Mouse (Mus musculus): ENCODE measurements at regions not wholly inside any gene's neighbourhood (a gene's known extent, or its start where the extent isn't known, plus 50 kb on each side); places are given as distances from the start of the nearest gene placed in this dataset.
A peak's percentile ranks its signal among the peaks of the same experiment; 100 is the strongest.

- TF ChIP-seq EP300 (IDR thresholded peaks at IDR 0.05; ENCODE audit: insufficient read depth, low read depth, low read length) (no peak), POLR2A (IDR thresholded peaks at IDR 0.05; ENCODE audit: insufficient read depth, low read depth, low read length) (no peak), CTCF (IDR thresholded peaks at IDR 0.05) (no peak)
- Histone ChIP-seq H3K27me3 (ENCODE audit: control insufficient read depth, insufficient read depth, low read length) (no peaks in the 10 kb centered on the region), H3K36me3 (ENCODE audit: control insufficient read depth, insufficient read depth, low read length) (peaks cover 2% of the 10 kb centered on the region; the same call in 1 of the 2 replicates), H3K9ac (ENCODE audit: low read depth, low read length) (no peak overlapping the region), H3K4me1 (ENCODE audit: control insufficient read depth, insufficient read depth, low read length) (peaks cover 3% of the 10 kb centered on the region; the same call in 1 of the 2 replicates), H3K4me3 (no peak overlapping the region), H3K79me2 (replicated peaks; ENCODE audit: control insufficient read depth, insufficient read depth, low read length) (no peaks in the 10 kb centered on the region), H3K27ac (no peak overlapping the region)
- WGBS = 73% methylated on average over 4 of the region's 4 CpGs
- intact Hi-C loops (cut with DNase I) = no loop called here
- no peak for DNase-seq
Observed at GRCm38 (mm10) chr3:84378987-84379556, 72.4 kb upstream of the Trim2 start.

GRCm38 (mm10) chr3:84376510-84376909 is 69.8 kb upstream of the Trim2 start:
- WGBS = 57% methylated on average over 2 of the region's 2 CpGs
- H3K4me3 ChIP-seq = no peak overlapping the region

GRCm38 (mm10) chr3:84375832-84376231 is 69.2 kb upstream of the Trim2 start:
- H3K9ac ChIP-seq (ENCODE audit: low read depth, low read length) = no peak overlapping the region
- intact Hi-C loops (cut with DNase I) = no loop called here
- peaks cover 3% of the 10 kb centered on the region; the same call in 1 of the 2 replicates for H3K4me1 ChIP-seq (ENCODE audit: control insufficient read depth, insufficient read depth, low read length)
- peak in 1 of 2 experiments; percentile 21 for DNase-seq
- no peak overlapping the region for H3K27ac ChIP-seq
- no peaks in the 10 kb centered on the region for H3K27me3 ChIP-seq (ENCODE audit: control insufficient read depth, insufficient read depth, low read length)
- H3K4me3 ChIP-seq = no peak overlapping the region
- H3K79me2 ChIP-seq (replicated peaks; ENCODE audit: control insufficient read depth, insufficient read depth, low read length) = no peaks in the 10 kb centered on the region
- WGBS = 50% methylated on average over 4 of the region's 4 CpGs
- H3K36me3 ChIP-seq (ENCODE audit: control insufficient read depth, insufficient read depth, low read length) = peaks cover 2% of the 10 kb centered on the region; the same call in 1 of the 2 replicates
- no peak for TF ChIP-seq POLR2A (IDR thresholded peaks at IDR 0.05; ENCODE audit: insufficient read depth, low read depth, low read length)

More at GRCm38 (mm10) chr3:84376510-84376909, 69.8 kb upstream of the Trim2 start:
- TF ChIP-seq CTCF (IDR thresholded peaks at IDR 0.05) (no peak), POLR2A (IDR thresholded peaks at IDR 0.05; ENCODE audit: insufficient read depth, low read depth, low read length) (no peak), EP300 (IDR thresholded peaks at IDR 0.05; ENCODE audit: insufficient read depth, low read depth, low read length) (no peak)
- Histone ChIP-seq H3K79me2 (replicated peaks; ENCODE audit: control insufficient read depth, insufficient read depth, low read length) (no peaks in the 10 kb centered on the region), H3K36me3 (ENCODE audit: control insufficient read depth, insufficient read depth, low read length) (peaks cover 2% of the 10 kb centered on the region; the same call in 1 of the 2 replicates), H3K27ac (no peak overlapping the region), H3K27me3 (ENCODE audit: control insufficient read depth, insufficient read depth, low read length) (no peaks in the 10 kb centered on the region), H3K4me1 (ENCODE audit: control insufficient read depth, insufficient read depth, low read length) (peaks cover 3% of the 10 kb centered on the region; the same call in 1 of the 2 replicates), H3K9ac (ENCODE audit: low read depth, low read length) (no peak overlapping the region)
- intact Hi-C loops (cut with DNase I) = no loop called here
- no peak for DNase-seq

- H3K27ac ChIP-seq = no peak overlapping the region
- no peaks in the 10 kb centered on the region for H3K79me2 ChIP-seq (replicated peaks; ENCODE audit: control insufficient read depth, insufficient read depth, low read length)
- H3K27me3 ChIP-seq (ENCODE audit: control insufficient read depth, insufficient read depth, low read length) = no peaks in the 10 kb centered on the region
- intact Hi-C loops (cut with DNase I) = no loop called here
- peaks cover 3% of the 10 kb centered on the region; the same call in 1 of the 2 replicates for H3K4me1 ChIP-seq (ENCODE audit: control insufficient read depth, insufficient read depth, low read length)
- TF ChIP-seq EP300 (IDR thresholded peaks at IDR 0.05; ENCODE audit: insufficient read depth, low read depth, low read length) (no peak), CTCF (IDR thresholded peaks at IDR 0.05) (no peak), POLR2A (IDR thresholded peaks at IDR 0.05; ENCODE audit: insufficient read depth, low read depth, low read length) (no peak)
- H3K9ac ChIP-seq (ENCODE audit: low read depth, low read length) = no peak overlapping the region
- H3K4me3 ChIP-seq = no peak overlapping the region
- H3K36me3 ChIP-seq (ENCODE audit: control insufficient read depth, insufficient read depth, low read length) = peaks cover 2% of the 10 kb centered on the region; the same call in 1 of the 2 replicates
- WGBS = 77% methylated on average over 4 of the region's 4 CpGs
- no peak for DNase-seq
Observed at GRCm38 (mm10) chr3:84371842-84372241, 65.2 kb upstream of the Trim2 start.

GRCm38 (mm10) chr3:84367145-84367740 is 60.6 kb upstream of the Trim2 start:
- TF ChIP-seq POLR2A (IDR thresholded peaks at IDR 0.05; ENCODE audit: insufficient read depth, low read depth, low read length) = no peak
- TF ChIP-seq EP300 (IDR thresholded peaks at IDR 0.05; ENCODE audit: insufficient read depth, low read depth, low read length) = no peak
- TF ChIP-seq CTCF (IDR thresholded peaks at IDR 0.05) = no peak
- Histone ChIP-seq H3K79me2 (replicated peaks; ENCODE audit: control insufficient read depth, insufficient read depth, low read length) (no peaks in the 10 kb centered on the region), H3K27ac (no peak overlapping the region), H3K27me3 (ENCODE audit: control insufficient read depth, insufficient read depth, low read length) (no peaks in the 10 kb centered on the region), H3K36me3 (ENCODE audit: control insufficient read depth, insufficient read depth, low read length) (no peaks in the 10 kb centered on the region), H3K4me3 (no peak overlapping the region), H3K4me1 (ENCODE audit: control insufficient read depth, insufficient read depth, low read length) (no peaks in the 10 kb centered on the region), H3K9ac (ENCODE audit: low read depth, low read length) (no peak overlapping the region)
- DNase-seq = no peak
- intact Hi-C loops (cut with DNase I) = no loop called here
- WGBS = 75% methylated on average over 6 of the region's 6 CpGs

- Histone ChIP-seq H3K79me2 (replicated peaks; ENCODE audit: control insufficient read depth, insufficient read depth, low read length) (no peaks in the 10 kb centered on the region), H3K27ac (no peak overlapping the region), H3K9ac (ENCODE audit: low read depth, low read length) (no peak overlapping the region), H3K27me3 (ENCODE audit: control insufficient read depth, insufficient read depth, low read length) (no peaks in the 10 kb centered on the region), H3K36me3 (ENCODE audit: control insufficient read depth, insufficient read depth, low read length) (no peaks in the 10 kb centered on the region), H3K4me1 (ENCODE audit: control insufficient read depth, insufficient read depth, low read length) (no peaks in the 10 kb centered on the region), H3K4me3 (no peak overlapping the region)
- no peak for DNase-seq
- TF ChIP-seq CTCF (IDR thresholded peaks at IDR 0.05) = no peak
- no peak for TF ChIP-seq EP300 (IDR thresholded peaks at IDR 0.05; ENCODE audit: insufficient read depth, low read depth, low read length)
- no peak for TF ChIP-seq POLR2A (IDR thresholded peaks at IDR 0.05; ENCODE audit: insufficient read depth, low read depth, low read length)
- intact Hi-C loops (cut with DNase I) = loop anchor here (5.0 kb wide), 1 partner anchor 99 kb away; no protein-coding TSS in a partner anchor
- WGBS = 78% methylated on average over 2 of the region's 2 CpGs
Observed at GRCm38 (mm10) chr3:84358672-84359071, 52.0 kb upstream of the Trim2 start.
